Mouse (Mus musculus) inflammation-experienced regulatory T-cells, adult 6 months (primary cell): ENCODE measurements around the gene Fam53a. TPM values are rescaled to one million over a fixed set of nuclear protein-coding genes. Genes with fewer than 3 reads are reported as not detected.

Source experiments
- ATAC-seq: one replicate; pipeline ENCODE4 v1.8.0; 2017
- polyA plus RNA-seq, 3 experiments: library from polyadenylated mRNA; unstranded; fragments of 100-300 nt; shearing (Covaris generic); gene quantifications; one replicate each; pipeline ENCODE4 v1.2.1; 2017

Fam53a gene
- polyA plus RNA-seq, 3 experiments from 2014 or later = 17.8 to 23.6 (median 22.2) TPM

- ATAC-seq = no peak
Measured at GRCm38 (mm10) chr5:33630615-33631014, 1.2 kb upstream of the Fam53a start.

GRCm38 (mm10) chr5:33630061-33630460 is 626 bp upstream of the Fam53a start:
- ATAC-seq = no peak

- peak; percentile 39 for ATAC-seq
Measured at GRCm38 (mm10) chr5:33628820-33629300, 575 bp downstream of the Fam53a start.

- no peak for ATAC-seq
Measured at GRCm38 (mm10) chr5:33627968-33628367, 1.5 kb downstream of the Fam53a start.

- ATAC-seq = no peak
Measured at GRCm38 (mm10) chr5:33623766-33624165, 5.7 kb downstream of the Fam53a start.

- ATAC-seq = no peak
Measured at GRCm38 (mm10) chr5:33622671-33623070, 6.8 kb downstream of the Fam53a start.

GRCm38 (mm10) chr5:33614391-33614790 is 15.0 kb downstream of the Fam53a start:
- no peak for ATAC-seq

GRCm38 (mm10) chr5:33611795-33612194 is 17.6 kb downstream of the Fam53a start:
- ATAC-seq = no peak

GRCm38 (mm10) chr5:33609226-33609625 is 20.2 kb downstream of the Fam53a start:
- no peak for ATAC-seq

- no peak for ATAC-seq
Measured at GRCm38 (mm10) chr5:33607434-33607833, 22.0 kb downstream of the Fam53a start.

- no peak for ATAC-seq
Measured at GRCm38 (mm10) chr5:33606631-33607030, 22.8 kb downstream of the Fam53a start.

- ATAC-seq = no peak
Measured at GRCm38 (mm10) chr5:33605314-33605713, 24.1 kb downstream of the Fam53a start.

- ATAC-seq = no peak
Measured at GRCm38 (mm10) chr5:33593620-33594019, 35.8 kb downstream of the Fam53a start.

GRCm38 (mm10) chr5:33589221-33589888 is 40.1 kb downstream of the Fam53a start:
- ATAC-seq = no peak

- ATAC-seq = no peak
Measured at GRCm38 (mm10) chr5:33588066-33588465, 41.4 kb downstream of the Fam53a start.

GRCm38 (mm10) chr5:33587498-33588058 is 41.9 kb downstream of the Fam53a start:
- ATAC-seq = no peak

GRCm38 (mm10) chr5:33580336-33580735 is 49.1 kb downstream of the Fam53a start:
- ATAC-seq = no peak

GRCm38 (mm10) chr5:33574207-33574606 is 55.2 kb downstream of the Fam53a start:
- ATAC-seq = no peak

GRCm38 (mm10) chr5:33565886-33566285 is 63.5 kb downstream of the Fam53a start:
- no peak for ATAC-seq

- no peak for ATAC-seq
Measured at GRCm38 (mm10) chr5:33556277-33556995, 73.0 kb downstream of the Fam53a start.
